Mouse (Mus musculus) midbrain, embryonic 16.5 days (tissue): Measurements from ENCODE around the gene Gm14288. TPM values are rescaled to one million over a fixed set of nuclear protein-coding genes. Genes with fewer than 3 reads are reported as not detected.
"Not testable (repeated sequence)": the region's sequence is repeated elsewhere in the genome, so short reads cannot be mapped to it uniquely, and the experiment has no call there.

ENCODE experiments used
- ATAC-seq: fragments of 200-750 bp; cut with Nextera tagmentation; 2 replicates; pipeline ENCODE4 v1.8.0; 2017; ENCODE audit warnings: moderate TSS enrichment
- H3K27ac ChIP-seq: fragments of 300-500 bp; sonication (generic); 2 replicates; pipeline ENCODE4 v1.5.1; 2014; ENCODE audit warnings: mild to moderate bottlenecking, low read length, mixed read lengths
- H3K27me3 ChIP-seq: fragments of 300-500 bp; sonication (generic); 2 replicates; pipeline ENCODE4 v1.6.1; 2014; ENCODE audit warnings: low read depth, low read length, mixed read lengths; ENCODE audit not compliant: control insufficient read depth, insufficient read depth
- H3K36me3 ChIP-seq: fragments of 300-500 bp; sonication (generic); 2 replicates; pipeline ENCODE4 v1.6.1; 2014; ENCODE audit warnings: mild to moderate bottlenecking, low read length, moderate library complexity, mixed read lengths; ENCODE audit not compliant: control insufficient read depth, insufficient read depth
- H3K4me1 ChIP-seq: fragments of 300-500 bp; sonication (generic); 2 replicates; pipeline ENCODE4 v1.6.1; 2014; ENCODE audit warnings: mild to moderate bottlenecking, low read length, mixed read lengths; ENCODE audit not compliant: control insufficient read depth, insufficient read depth
- H3K4me2 ChIP-seq: fragments of 300-500 bp; sonication (generic); 2 replicates; pipeline ENCODE4 v1.6.1; 2014; ENCODE audit warnings: mild to moderate bottlenecking, low read length, mixed read lengths
- H3K4me3 ChIP-seq: fragments of 300-500 bp; sonication (generic); 2 replicates; pipeline ENCODE4 v1.5.1; 2014; ENCODE audit warnings: low read depth, mild to moderate bottlenecking, low read length, moderate library complexity, mixed read lengths
- H3K9ac ChIP-seq: fragments of 300-500 bp; sonication (generic); 2 replicates; pipeline ENCODE4 v1.6.1; 2014; ENCODE audit warnings: low read depth, low read length, mixed read lengths
- H3K9me3 ChIP-seq: fragments of 300-500 bp; sonication (generic); replicated peaks from 2 replicates; pipeline ENCODE4 v1.6.1; 2014; ENCODE audit warnings: mild to moderate bottlenecking, low read length, mixed read lengths; ENCODE audit not compliant: control insufficient read depth, poor library complexity, severe bottlenecking
- WGBS: fragments of 180-500 bp; shearing (Covaris S2); extraction: QIAGEN DNeasy Blood & Tissue Kit; methylation state at CpG from one replicate; pipeline ENCODE4 v1.1.7; 2014; 5-methylcytosine and 5-hydroxymethylcytosine counted together
- polyA plus RNA-seq: library from polyadenylated mRNA; unstranded; fragments of >200 nt; fragmentation: Nextera tagmentation; extraction: Ambion mirVana; gene quantifications from 2 replicates; pipeline ENCODE4 v1.2.1, GENCODE M21; 2015

The Gm14288 gene
- polyA plus RNA-seq = 3.8 and 5.8 TPM in 2 replicates

- ATAC-seq, H3K27ac ChIP-seq, H3K4me3 ChIP-seq, H3K27me3 ChIP-seq, H3K4me1 ChIP-seq, H3K4me2 ChIP-seq, H3K36me3 ChIP-seq, H3K9ac ChIP-seq, H3K9me3 ChIP-seq: not testable (repeated sequence)
- WGBS = no CpG with 5 or more reads among the region's 6 CpGs
These were observed at the start of gene Gm14288 for GRCm38 (mm10) chr2:175800993-175801392. TSS of gene Gm14288 (minus strand) at chr2:175801093.

- not testable (repeated sequence) for H3K27me3 ChIP-seq, H3K27ac ChIP-seq, H3K9ac ChIP-seq, H3K9me3 ChIP-seq, H3K4me2 ChIP-seq, H3K4me1 ChIP-seq, H3K36me3 ChIP-seq, H3K4me3 ChIP-seq, ATAC-seq
- no CpG with 5 or more reads among the region's 2 CpGs for WGBS
These were observed 59.7 kb downstream of the Gm14288 start, which contains the start of gene Gm2007 for GRCm38 (mm10) chr2:175741237-175741636. TSS of gene Gm2007 (plus strand) at chr2:175741537.

Other genes starting within 250 kb of the Gm14288 start
- gene Gm11007, start 157.1 kb downstream of the Gm14288 start, polyA plus RNA-seq = not detected in 2 replicates
- 1.8 and 5.7 TPM in 2 replicates for gene Zfp969, start 97.4 kb downstream of the Gm14288 start, polyA plus RNA-seq
- gene Gm2007, start 59.6 kb downstream of the Gm14288 start, polyA plus RNA-seq = not detected in 2 replicates
- 29.4 and 33.6 TPM in 2 replicates for gene Gm6710, start 68.1 kb upstream of the Gm14288 start, polyA plus RNA-seq
- 2.3 and 2.7 TPM in 2 replicates for gene Zfp966, start 130.0 kb upstream of the Gm14288 start, polyA plus RNA-seq
- gene Gm2026, start 164.2 kb upstream of the Gm14288 start, polyA plus RNA-seq = 26.6 and 30.2 TPM in 2 replicates